Mouse (Mus musculus): ENCODE data around the gene Hist1h3c.

- TF ChIP-seq CTCF (IDR thresholded peaks at IDR 0.05), result no peak
- no peak for TF ChIP-seq POLR2A (IDR thresholded peaks at IDR 0.05; ENCODE audit: insufficient read depth, low read depth, low read length)
These were observed 7.4 kb upstream of the Hist1h3c start for GRCm38 (mm10) chr13:23752742-23753172.
